Mouse (Mus musculus) midbrain, embryonic 10.5 days (tissue): ENCODE data around the gene 2310011J03Rik. TPM values are rescaled to one million over a fixed set of nuclear protein-coding genes. Genes with fewer than 3 reads are reported as not detected.

Experiments used
- DNase-seq: peaks from one replicate; pipeline ENCODE4 v3.0.0-alpha.2; 2017; ENCODE audit warnings: low spot score
- H3K27ac ChIP-seq: fragments of 300-500 bp; sonication (generic); replicated peaks from 2 replicates; pipeline ENCODE4 v1.5.1; 2016; ENCODE audit warnings: mild to moderate bottlenecking
- H3K27me3 ChIP-seq: fragments of 300-500 bp; sonication (generic); 2 replicates; pipeline ENCODE4 v1.6.1; 2016; ENCODE audit warnings: low read depth, mild to moderate bottlenecking; ENCODE audit not compliant: poor library complexity, severe bottlenecking
- H3K36me3 ChIP-seq: fragments of 300-500 bp; sonication (generic); 2 replicates; pipeline ENCODE4 v1.6.1; 2016; ENCODE audit warnings: mild to moderate bottlenecking, moderate library complexity
- H3K4me1 ChIP-seq: fragments of 300-500 bp; sonication (generic); 2 replicates; pipeline ENCODE4 v1.6.1; 2016
- H3K4me3 ChIP-seq: fragments of 300-500 bp; sonication (generic); 2 replicates; pipeline ENCODE4 v1.5.1; 2016; ENCODE audit warnings: mild to moderate bottlenecking, moderate library complexity
- H3K9me3 ChIP-seq: fragments of 300-500 bp; sonication (generic); replicated peaks from 2 replicates; pipeline ENCODE4 v1.6.1; 2016; ENCODE audit warnings: mild to moderate bottlenecking
- WGBS: fragments of 180-500 bp; shearing (Covaris S2); methylation state at CpG from one replicate; pipeline ENCODE4 v1.1.7; 2016; 5-methylcytosine and 5-hydroxymethylcytosine counted together
- polyA plus RNA-seq: library from polyadenylated mRNA; unstranded; fragments of >200 nt; fragmentation: Nextera tagmentation; extraction: Ambion mirVana; gene quantifications from 2 replicates; pipeline ENCODE4 v1.2.1, GENCODE M21; 2016

2310011J03Rik gene
- polyA plus RNA-seq, 1 experiment from 2014 or later = 57.3 TPM

GRCm38 (mm10) chr10:80322811-80323211 is 2.5 kb upstream of the 2310011J03Rik start:
- H3K27ac ChIP-seq = peak overlapping the region; percentile 83
- H3K4me1 ChIP-seq = peaks cover 57% of the 10 kb centered on the region
- WGBS = 7% methylated on average over 28 of the region's 28 CpGs

GRCm38 (mm10) chr10:80321670-80322581 is 1.6 kb upstream of the 2310011J03Rik start:
- DNase-seq = no peak
- Histone ChIP-seq H3K4me1 (peaks cover 57% of the 10 kb centered on the region), H3K9me3 (no peaks in the 10 kb centered on the region), H3K36me3 (peaks cover 25% of the 10 kb centered on the region), H3K27me3 (peaks cover 55% of the 10 kb centered on the region), H3K4me3 (peak overlapping the region; percentile 68), H3K27ac (0 out of 2 replicates have a peak overlapping the region, but pooled peaks have one; percentile 83)
- WGBS = 91% methylated on average over 21 of the region's 21 CpGs

More at GRCm38 (mm10) chr10:80322811-80323211, 2.5 kb upstream of the 2310011J03Rik start:
- Histone ChIP-seq H3K4me3 (peak overlapping the region; percentile 68), H3K36me3 (peaks cover 16% of the 10 kb centered on the region), H3K9me3 (no peaks in the 10 kb centered on the region), H3K27me3 (peaks cover 51% of the 10 kb centered on the region)
- DNase-seq = no peak

GRCm38 (mm10) chr10:80321014-80321669 is 805 bp upstream of the 2310011J03Rik start:
- WGBS = 75% methylated on average over 6 of the region's 6 CpGs
- peaks cover 32% of the 10 kb centered on the region for H3K36me3 ChIP-seq
- H3K27ac ChIP-seq = peak overlapping the region; percentile 77; the same call in 1 of the 2 replicates
- peaks cover 57% of the 10 kb centered on the region for H3K27me3 ChIP-seq
- peaks cover 60% of the 10 kb centered on the region for H3K4me1 ChIP-seq
- H3K4me3 ChIP-seq = 0 out of 2 replicates have a peak overlapping the region, but pooled peaks have one; percentile 77
- no peaks in the 10 kb centered on the region for H3K9me3 ChIP-seq
- DNase-seq = no peak

- Histone ChIP-seq H3K36me3 (peaks cover 73% of the 10 kb centered on the region), H3K27ac (no peak overlapping the region), H3K9me3 (no peaks in the 10 kb centered on the region), H3K27me3 (peaks cover 63% of the 10 kb centered on the region), H3K4me3 (0 out of 2 replicates have a peak overlapping the region, but pooled peaks have one; percentile 18), H3K4me1 (peaks cover 61% of the 10 kb centered on the region)
- no peak for DNase-seq
- 65% methylated on average over 10 of the region's 10 CpGs for WGBS
Observed at GRCm38 (mm10) chr10:80317011-80317410, 3.3 kb downstream of the 2310011J03Rik start.

- Histone ChIP-seq H3K4me3 (0 out of 2 replicates have a peak overlapping the region, but pooled peaks have one; percentile 5), H3K9me3 (no peaks in the 10 kb centered on the region), H3K27ac (no peak overlapping the region), H3K36me3 (peaks cover 80% of the 10 kb centered on the region), H3K4me1 (peaks cover 55% of the 10 kb centered on the region), H3K27me3 (peaks cover 65% of the 10 kb centered on the region)
- 46% methylated on average over 11 of the region's 11 CpGs for WGBS
- no peak for DNase-seq
Observed at GRCm38 (mm10) chr10:80316359-80316781, 4.0 kb downstream of the 2310011J03Rik start.

- H3K4me1 ChIP-seq = peaks cover 46% of the 10 kb centered on the region
- WGBS = 49% methylated on average over 27 of the region's 27 CpGs
- peaks cover 90% of the 10 kb centered on the region for H3K36me3 ChIP-seq
- DNase-seq = no peak
- peaks cover 76% of the 10 kb centered on the region for H3K27me3 ChIP-seq
- H3K4me3 ChIP-seq = peak overlapping the region; percentile 12; the same call in 1 of the 2 replicates
- H3K27ac ChIP-seq = 0 out of 2 replicates have a peak overlapping the region, but pooled peaks have one; percentile 25
- no peaks in the 10 kb centered on the region for H3K9me3 ChIP-seq
Observed at GRCm38 (mm10) chr10:80315315-80315714, 5.0 kb downstream of the 2310011J03Rik start.

- no peak for DNase-seq
- 52% methylated on average over 16 of the region's 16 CpGs for WGBS
- peaks cover 96% of the 10 kb centered on the region for H3K36me3 ChIP-seq
- H3K9me3 ChIP-seq = no peaks in the 10 kb centered on the region
- H3K27me3 ChIP-seq = peaks cover 76% of the 10 kb centered on the region
- H3K4me3 ChIP-seq = 0 out of 2 replicates have a peak overlapping the region, but pooled peaks have one; percentile 12
- no peak overlapping the region for H3K27ac ChIP-seq
- H3K4me1 ChIP-seq = peaks cover 40% of the 10 kb centered on the region
Observed at GRCm38 (mm10) chr10:80314494-80315001, 5.8 kb downstream of the 2310011J03Rik start.

GRCm38 (mm10) chr10:80313627-80314201 is 6.6 kb downstream of the 2310011J03Rik start:
- peaks cover 76% of the 10 kb centered on the region for H3K27me3 ChIP-seq
- H3K4me3 ChIP-seq = 0 out of 2 replicates have a peak overlapping the region, but pooled peaks have one; percentile 0
- H3K27ac ChIP-seq = no peak overlapping the region
- peaks cover 32% of the 10 kb centered on the region for H3K4me1 ChIP-seq
- no peak for DNase-seq
- H3K36me3 ChIP-seq = peaks cover 97% of the 10 kb centered on the region
- no peaks in the 10 kb centered on the region for H3K9me3 ChIP-seq
- WGBS = 66% methylated on average over 20 of the region's 20 CpGs

- 0 out of 2 replicates have a peak overlapping the region, but pooled peaks have one; percentile 0 for H3K4me3 ChIP-seq
- H3K4me1 ChIP-seq = peaks cover 31% of the 10 kb centered on the region
- H3K27me3 ChIP-seq = peaks cover 76% of the 10 kb centered on the region
- peaks cover 97% of the 10 kb centered on the region for H3K36me3 ChIP-seq
- no peak overlapping the region for H3K27ac ChIP-seq
- WGBS = 72% methylated on average over 54 of the region's 54 CpGs
- DNase-seq = no peak
- H3K9me3 ChIP-seq = no peaks in the 10 kb centered on the region
Observed at GRCm38 (mm10) chr10:80312586-80313504, 7.5 kb downstream of the 2310011J03Rik start.

GRCm38 (mm10) chr10:80311560-80311959 is 8.8 kb downstream of the 2310011J03Rik start:
- Histone ChIP-seq H3K9me3 (no peaks in the 10 kb centered on the region), H3K27me3 (peaks cover 69% of the 10 kb centered on the region), H3K4me1 (peaks cover 31% of the 10 kb centered on the region), H3K36me3 (peaks cover 98% of the 10 kb centered on the region), H3K27ac (no peak overlapping the region), H3K4me3 (no peak overlapping the region)
- 91% methylated on average over 16 of the region's 16 CpGs for WGBS
- DNase-seq = no peak

- H3K36me3 ChIP-seq = peaks cover 77% of the 10 kb centered on the region
Observed at GRCm38 (mm10) chr10:80304862-80305261, 15.5 kb downstream of the 2310011J03Rik start.

More at GRCm38 (mm10) chr10:80304862-80305261, 15.5 kb downstream of the 2310011J03Rik start:
- Histone ChIP-seq H3K4me3 (peak overlapping the region; percentile 33; the same call in 1 of the 2 replicates), H3K4me1 (peaks cover 40% of the 10 kb centered on the region), H3K27me3 (peaks cover 51% of the 10 kb centered on the region), H3K9me3 (no peaks in the 10 kb centered on the region), H3K27ac (no peak overlapping the region)
- DNase-seq = no peak
- WGBS = 20% methylated on average over 25 of the region's 25 CpGs
